Mouse (Mus musculus) lung, adult 2 months (tissue): ENCODE data around the gene Prkca.

Experiments
- CTCF ChIP-seq: fragments of 200-500 bp; IDR thresholded peaks from 2 replicates; pipeline ENCODE4 v1.5.1; 2011; ENCODE audit warnings: mild to moderate bottlenecking, low read length, control low read depth; ENCODE audit not compliant: insufficient read depth
- POLR2A ChIP-seq: fragments of 200-500 bp; IDR thresholded peaks from 2 replicates; pipeline ENCODE4 v1.6.1; 2011; ENCODE audit warnings: low read depth, mild to moderate bottlenecking, control low read depth, low read length, borderline replicate concordance; ENCODE audit errors: extremely low read depth

DNA sequence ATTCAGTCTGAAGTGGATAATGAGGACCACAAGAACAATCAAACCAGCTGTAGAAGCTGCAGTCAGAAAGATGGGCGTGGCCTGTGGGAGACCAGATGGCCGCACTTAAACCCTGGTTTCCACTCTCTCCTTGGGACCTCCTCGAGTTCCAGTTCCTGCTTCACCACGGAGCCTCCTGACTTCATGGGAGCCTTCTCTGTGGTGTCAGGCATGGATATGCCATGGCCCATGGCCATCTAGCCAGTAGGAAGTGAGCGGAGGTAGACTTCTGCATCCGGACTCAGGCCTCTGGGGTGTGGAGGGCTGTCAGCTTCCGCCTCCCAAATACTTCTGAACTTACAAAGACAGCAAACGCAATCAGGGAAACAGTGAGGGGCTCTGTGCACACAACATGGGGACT lies 121.1 kb downstream of the Prkca start:
- TF ChIP-seq CTCF, result no peak
- TF ChIP-seq POLR2A, result no peak
